Mouse (Mus musculus): ENCODE results near the gene Cox6a2. TPM values are rescaled to one million over a fixed set of nuclear protein-coding genes. Genes with fewer than 3 reads are reported as not detected.

Cox6a2 gene
- polyA plus RNA-seq (2014; fragmentation: Illumina TruSeq; extraction: RNeasy Lipid Tissue Mini Kit (QIAGEN cat#74804); ENCODE audit: low read depth, low replicate concordance): not detected

GRCm38 (mm10) chr7:128206152-128206551 lies at the start of gene Cox6a2:
Cox6a2 (minus strand) TSS chr7:128206387.

GRCm38 (mm10) chr7:128246496-128247391 lies 40.6 kb upstream of the Cox6a2 start, which contains the start of gene Tgfb1i1:
Tgfb1i1 (plus strand) TSS chr7:128246812.

GRCm38 (mm10) chr7:128237927-128238778 lies 32.0 kb upstream of the Cox6a2 start, which contains the start of gene 9130023H24Rik:
9130023H24Rik (minus strand) TSS chr7:128238031.

GRCm38 (mm10) chr7:128236856-128237592 lies 30.8 kb upstream of the Cox6a2 start, which contains the start of gene Armc5:
Armc5 (plus strand) TSS chr7:128237342.

Other genes starting within 250 kb of the Cox6a2 start
- gene Fus, start 238.9 kb downstream of the Cox6a2 start, polyA plus RNA-seq (2014; fragmentation: Illumina TruSeq; extraction: RNeasy Lipid Tissue Mini Kit (QIAGEN cat#74804); ENCODE audit: low read depth, low replicate concordance): 788 TPM
- gene Pycard, start 212.5 kb downstream of the Cox6a2 start, polyA plus RNA-seq (2014; fragmentation: Illumina TruSeq; extraction: RNeasy Lipid Tissue Mini Kit (QIAGEN cat#74804); ENCODE audit: low read depth, low replicate concordance): 99.2 TPM
- gene Trim72, start 202.4 kb downstream of the Cox6a2 start, polyA plus RNA-seq (2014; fragmentation: Illumina TruSeq; extraction: RNeasy Lipid Tissue Mini Kit (QIAGEN cat#74804); ENCODE audit: low read depth, low replicate concordance): 0.91 TPM
- gene Itgam, start 143.7 kb downstream of the Cox6a2 start, polyA plus RNA-seq (2014; fragmentation: Illumina TruSeq; extraction: RNeasy Lipid Tissue Mini Kit (QIAGEN cat#74804); ENCODE audit: low read depth, low replicate concordance): 10.1 TPM
- not detected for gene Gm49368, start 143.7 kb downstream of the Cox6a2 start, polyA plus RNA-seq (2014; fragmentation: Illumina TruSeq; extraction: RNeasy Lipid Tissue Mini Kit (QIAGEN cat#74804); ENCODE audit: low read depth, low replicate concordance)
- 2.9 TPM for gene Itgax, start 76.8 kb downstream of the Cox6a2 start, polyA plus RNA-seq (2014; fragmentation: Illumina TruSeq; extraction: RNeasy Lipid Tissue Mini Kit (QIAGEN cat#74804); ENCODE audit: low read depth, low replicate concordance)
- not detected for gene Itgad, start 52.0 kb downstream of the Cox6a2 start, polyA plus RNA-seq (2014; fragmentation: Illumina TruSeq; extraction: RNeasy Lipid Tissue Mini Kit (QIAGEN cat#74804); ENCODE audit: low read depth, low replicate concordance)
- gene Armc5, start 31.0 kb upstream of the Cox6a2 start, polyA plus RNA-seq (2014; fragmentation: Illumina TruSeq; extraction: RNeasy Lipid Tissue Mini Kit (QIAGEN cat#74804); ENCODE audit: low read depth, low replicate concordance): 0.22 TPM
- 8.0 TPM for gene 9130023H24Rik, start 31.6 kb upstream of the Cox6a2 start, polyA plus RNA-seq (2014; fragmentation: Illumina TruSeq; extraction: RNeasy Lipid Tissue Mini Kit (QIAGEN cat#74804); ENCODE audit: low read depth, low replicate concordance)
- gene Tgfb1i1, start 40.4 kb upstream of the Cox6a2 start, polyA plus RNA-seq (2014; fragmentation: Illumina TruSeq; extraction: RNeasy Lipid Tissue Mini Kit (QIAGEN cat#74804); ENCODE audit: low read depth, low replicate concordance): 12.4 TPM
- not detected for gene Slc5a2, start 59.3 kb upstream of the Cox6a2 start, polyA plus RNA-seq (2014; fragmentation: Illumina TruSeq; extraction: RNeasy Lipid Tissue Mini Kit (QIAGEN cat#74804); ENCODE audit: low read depth, low replicate concordance)
- 10.2 TPM for gene BC017158, start 91.8 kb upstream of the Cox6a2 start, polyA plus RNA-seq (2014; fragmentation: Illumina TruSeq; extraction: RNeasy Lipid Tissue Mini Kit (QIAGEN cat#74804); ENCODE audit: low read depth, low replicate concordance)
- gene Rgs10, start 212.4 kb upstream of the Cox6a2 start, polyA plus RNA-seq (2014; fragmentation: Illumina TruSeq; extraction: RNeasy Lipid Tissue Mini Kit (QIAGEN cat#74804); ENCODE audit: low read depth, low replicate concordance): 33.3 TPM